In the genomic region with DNA sequence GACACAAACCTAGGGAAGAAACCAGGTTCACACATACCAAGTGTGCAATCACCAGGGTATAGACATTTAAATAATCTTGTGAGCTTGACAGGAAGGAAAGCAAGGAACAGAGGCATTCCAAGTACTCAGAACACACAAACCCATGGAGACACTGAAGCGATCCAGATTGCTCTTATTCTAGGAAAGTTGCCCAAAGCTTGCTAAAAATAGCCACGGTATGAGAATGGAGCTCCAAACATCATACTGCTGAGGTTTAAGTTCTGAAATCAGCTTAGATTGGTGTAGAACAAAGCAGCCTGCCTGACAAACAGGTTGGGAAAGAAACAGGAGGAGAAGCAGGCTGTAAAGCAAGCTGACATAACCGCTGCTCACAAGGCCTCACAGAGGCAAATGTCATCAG, we compare ENCODE assay signal across 24 mouse cellular contexts. TPM values are rescaled to one million over a fixed set of nuclear protein-coding genes. Genes with fewer than 3 reads are reported as not detected.
A peak's percentile ranks its signal among the peaks of the same experiment; 100 is the strongest.
DNase-seq lines count a peak whose midpoint lies in the region; ATAC-seq and TF ChIP-seq lines count a peak whose summit lies in the region.
"Not testable (repeated sequence)": the region's sequence is repeated elsewhere in the genome, so short reads cannot be mapped to it uniquely, and the experiment has no call there.
"Had no signal": no experiment of that assay in that cellular context is flagged by ENCODE, and none has a peak within 500 bp of the region (broad histone marks: within the 10 kb centered on the region; RNA-seq: fewer than 3 reads in every experiment).

No protein-coding gene starts in this region.

- 58% methylated on average over 3 of the region's 3 CpGs for WGBS in forebrain, postnatal 0 days
- WGBS in heart, embryonic 13.5 days: 33% methylated on average over 3 of the region's 3 CpGs
- WGBS in intestine, embryonic 16.5 days: 48% methylated on average over 3 of the region's 3 CpGs
- WGBS in stomach, embryonic 16.5 days: 43% methylated on average over 3 of the region's 3 CpGs

- TF ChIP-seq CTCF in forebrain, postnatal 0 days (IDR thresholded peaks at IDR 0.05; ENCODE audit: low read depth): not testable (repeated sequence)

- not testable (repeated sequence) for H3K4me2 ChIP-seq in forebrain, postnatal 0 days (ENCODE audit: low read depth); heart, embryonic 13.5 days; intestine, embryonic 16.5 days (ENCODE audit: low read depth, low read length); stomach, embryonic 16.5 days (ENCODE audit: low read depth, low read length)

- not testable (repeated sequence) for H3K9me3 ChIP-seq in forebrain, postnatal 0 days (ENCODE audit: low read length); heart, embryonic 13.5 days; intestine, embryonic 16.5 days (ENCODE audit: control insufficient read depth, low read length); stomach, embryonic 16.5 days (replicated peaks; ENCODE audit: control insufficient read depth, low read length)

- peak overlapping the region; percentile 30; the same call in 1 of the 2 replicates for H3K27ac ChIP-seq in forebrain, postnatal 0 days (ENCODE audit: low read depth, low read length)
- H3K27ac ChIP-seq in heart, embryonic 13.5 days (replicated peaks): peak overlapping the region; percentile 68
- peak overlapping the region; percentile 48; the same call in 1 of the 2 replicates for H3K27ac ChIP-seq in intestine, embryonic 16.5 days (ENCODE audit: low read length)
- H3K27ac ChIP-seq in stomach, embryonic 16.5 days (ENCODE audit: low read length): peak overlapping the region; percentile 85; the same call in 1 of the 2 replicates

- not testable (repeated sequence) for H3K4me1 ChIP-seq in forebrain, postnatal 0 days (ENCODE audit: insufficient read depth); heart, embryonic 13.5 days; intestine, embryonic 16.5 days (ENCODE audit: control insufficient read depth, insufficient read depth, low read length); stomach, embryonic 16.5 days (ENCODE audit: control insufficient read depth, insufficient read depth, low read length)

- not testable (repeated sequence) for H3K36me3 ChIP-seq in forebrain, postnatal 0 days (ENCODE audit: insufficient read depth); heart, embryonic 13.5 days; intestine, embryonic 16.5 days (ENCODE audit: control insufficient read depth, insufficient read depth, low read length); stomach, embryonic 16.5 days (ENCODE audit: control insufficient read depth, insufficient read depth, low read length)

- H3K27me3 ChIP-seq in forebrain, postnatal 0 days (ENCODE audit: insufficient read depth, low read length); heart, embryonic 13.5 days (replicated peaks); intestine, embryonic 16.5 days (replicated peaks; ENCODE audit: control insufficient read depth, insufficient read depth, low read length); stomach, embryonic 16.5 days (ENCODE audit: control insufficient read depth, insufficient read depth, low read length): not testable (repeated sequence)

- peak; percentile 46 for DNase-seq in forebrain, postnatal 0 days
- peak; percentile 39 for DNase-seq in layer of hippocampus, adult 9-10 months (ENCODE audit: low spot score)
- DNase-seq in left cerebral cortex, adult 9 months (ENCODE audit: low spot score in 2 of 2): peak; percentile 23 to 58
- peak; percentile 2 for DNase-seq in lung, postnatal 25 days (ENCODE audit: low spot score)

- H3K9ac ChIP-seq in forebrain, postnatal 0 days; heart, embryonic 13.5 days; intestine, embryonic 16.5 days (ENCODE audit: low read depth, low read length); stomach, embryonic 16.5 days (ENCODE audit: low read length): not testable (repeated sequence)

- peak; percentile 94 for ATAC-seq in forebrain, postnatal 0 days
- ATAC-seq in heart, embryonic 13.5 days (ENCODE audit: extremely low read depth, insufficient number of reproducible peaks, low FRiP score, low TSS enrichment); intestine, embryonic 16.5 days: not testable (repeated sequence)
- peak; percentile 73 for ATAC-seq in stomach, embryonic 16.5 days (ENCODE audit: insufficient read depth, low FRiP score)

- H3K4me3 ChIP-seq in forebrain, postnatal 0 days (ENCODE audit: low read depth, low read length); heart, embryonic 13.5 days; intestine, embryonic 16.5 days (ENCODE audit: low read length); stomach, embryonic 16.5 days (replicated peaks; ENCODE audit: low read length): not testable (repeated sequence)

RNA-seq across cellular contexts. Expression of a gene that starts 1.5 kb away (rescaled TPM):
- total RNA-seq in forebrain, postnatal 0 days (2014; rRNA removed): not detected in 2 replicates
- not detected in 2 replicates for polyA plus RNA-seq in forebrain, postnatal 0 days (2015; fragmentation: Nextera tagmentation; extraction: Ambion mirVana)
- not detected in 2 replicates for polyA plus RNA-seq in heart, embryonic 13.5 days (2015; fragmentation: Nextera tagmentation; extraction: Ambion mirVana)
- not detected in 2 replicates for polyA plus RNA-seq in intestine, embryonic 16.5 days (2015; fragmentation: Nextera tagmentation; extraction: Ambion mirVana)
- not detected in 2 replicates for polyA plus RNA-seq in stomach, embryonic 16.5 days (2015; fragmentation: Nextera tagmentation; extraction: Ambion mirVana)
- total RNA-seq: adrenal gland, postnatal 4 days; gastrocnemius, postnatal 36 days; heart, postnatal 14 days; left cerebral cortex, postnatal 4 days; megakaryocyte, adult 5-6 weeks had no signal
- polyA plus RNA-seq: embryonic facial prominence, embryonic 15.5 days; forebrain, embryonic 10.5 days; G1E; hindbrain, embryonic 14.5 days; intestine, postnatal 0 days; kidney, embryonic 16.5 days; liver, embryonic 12.5 days; lung, embryonic 15.5 days; midbrain, embryonic 14.5 days; myocyte; neural tube, embryonic 15.5 days; small intestine, adult 2 months had no signal

RNA-seq across cellular contexts. Expression of a gene that starts 9.0 kb away (rescaled TPM):
- not detected in 2 replicates for total RNA-seq in forebrain, postnatal 0 days (2014; rRNA removed)
- polyA plus RNA-seq in forebrain, postnatal 0 days (2015; fragmentation: Nextera tagmentation; extraction: Ambion mirVana): 0.16 TPM in 1 of 2 replicates, not detected in the other
- not detected in 2 replicates for polyA plus RNA-seq in heart, embryonic 13.5 days (2015; fragmentation: Nextera tagmentation; extraction: Ambion mirVana)
- polyA plus RNA-seq in intestine, embryonic 16.5 days (2015; fragmentation: Nextera tagmentation; extraction: Ambion mirVana): not detected in 2 replicates
- not detected in 2 replicates for polyA plus RNA-seq in stomach, embryonic 16.5 days (2015; fragmentation: Nextera tagmentation; extraction: Ambion mirVana)
- total RNA-seq: adrenal gland, postnatal 4 days; gastrocnemius, postnatal 36 days; heart, postnatal 14 days; left cerebral cortex, postnatal 4 days had no signal
- polyA plus RNA-seq: embryonic facial prominence, embryonic 15.5 days; forebrain, embryonic 10.5 days; G1E; hindbrain, embryonic 14.5 days; intestine, postnatal 0 days; kidney, embryonic 16.5 days; liver, embryonic 12.5 days; lung, embryonic 15.5 days; myocyte; neural tube, embryonic 15.5 days; small intestine, adult 2 months had no signal

RNA-seq across cellular contexts. Expression of a gene that starts 31.0 kb away (rescaled TPM):
- not detected in 2 replicates for total RNA-seq in forebrain, postnatal 0 days (2014; rRNA removed)
- polyA plus RNA-seq in forebrain, postnatal 0 days (2015; fragmentation: Nextera tagmentation; extraction: Ambion mirVana): not detected in 2 replicates
- not detected in 2 replicates for polyA plus RNA-seq in heart, embryonic 13.5 days (2015; fragmentation: Nextera tagmentation; extraction: Ambion mirVana)
- polyA plus RNA-seq in intestine, embryonic 16.5 days (2015; fragmentation: Nextera tagmentation; extraction: Ambion mirVana): not detected in 2 replicates
- polyA plus RNA-seq in stomach, embryonic 16.5 days (2015; fragmentation: Nextera tagmentation; extraction: Ambion mirVana): not detected in 2 replicates
- total RNA-seq: adrenal gland, postnatal 4 days; gastrocnemius, postnatal 36 days; heart, postnatal 14 days; left cerebral cortex, postnatal 4 days had no signal
- polyA plus RNA-seq: embryonic facial prominence, embryonic 15.5 days; forebrain, embryonic 10.5 days; G1E; hindbrain, embryonic 14.5 days; intestine, postnatal 0 days; kidney, embryonic 16.5 days; liver, embryonic 12.5 days; lung, embryonic 15.5 days; midbrain, embryonic 14.5 days; myocyte; neural tube, embryonic 15.5 days; small intestine, adult 2 months had no signal

RNA-seq across cellular contexts. Expression of a gene that starts 56.7 kb away (rescaled TPM):
- not detected in 2 replicates for total RNA-seq in forebrain, postnatal 0 days (2014; rRNA removed)
- not detected in 2 replicates for polyA plus RNA-seq in forebrain, postnatal 0 days (2015; fragmentation: Nextera tagmentation; extraction: Ambion mirVana)
- polyA plus RNA-seq in heart, embryonic 13.5 days (2015; fragmentation: Nextera tagmentation; extraction: Ambion mirVana): not detected in 2 replicates
- not detected in 2 replicates for polyA plus RNA-seq in intestine, embryonic 16.5 days (2015; fragmentation: Nextera tagmentation; extraction: Ambion mirVana)
- polyA plus RNA-seq in stomach, embryonic 16.5 days (2015; fragmentation: Nextera tagmentation; extraction: Ambion mirVana): not detected in 2 replicates
- total RNA-seq: adrenal gland, postnatal 4 days; gastrocnemius, postnatal 36 days; heart, postnatal 14 days; left cerebral cortex, postnatal 4 days; megakaryocyte, adult 5-6 weeks had no signal
- polyA plus RNA-seq: embryonic facial prominence, embryonic 15.5 days; forebrain, embryonic 10.5 days; G1E; hindbrain, embryonic 14.5 days; intestine, postnatal 0 days; kidney, embryonic 16.5 days; liver, embryonic 12.5 days; lung, embryonic 15.5 days; midbrain, embryonic 14.5 days; myocyte; neural tube, embryonic 15.5 days; small intestine, adult 2 months had no signal

Comparison
In these comparisons a context has a peak if more than half of its experiments do, and no peak if none do; other contexts are left out.
1. H3K27ac ChIP-seq: peak in every context shown above with its lines; median percentile 85 in stomach, embryonic 16.5 days; 68 in heart, embryonic 13.5 days; 48 in intestine, embryonic 16.5 days; 30 in forebrain, postnatal 0 days.